Mouse (Mus musculus): ENCODE results near the gene Gm49373.

The Gm49373 gene

GRCm38 (mm10) chr9:21027774-21028290, 45.1 kb downstream of the Gm49373 start:
- DNase-seq (ENCODE audit: low spot score) = no peak

DNA sequence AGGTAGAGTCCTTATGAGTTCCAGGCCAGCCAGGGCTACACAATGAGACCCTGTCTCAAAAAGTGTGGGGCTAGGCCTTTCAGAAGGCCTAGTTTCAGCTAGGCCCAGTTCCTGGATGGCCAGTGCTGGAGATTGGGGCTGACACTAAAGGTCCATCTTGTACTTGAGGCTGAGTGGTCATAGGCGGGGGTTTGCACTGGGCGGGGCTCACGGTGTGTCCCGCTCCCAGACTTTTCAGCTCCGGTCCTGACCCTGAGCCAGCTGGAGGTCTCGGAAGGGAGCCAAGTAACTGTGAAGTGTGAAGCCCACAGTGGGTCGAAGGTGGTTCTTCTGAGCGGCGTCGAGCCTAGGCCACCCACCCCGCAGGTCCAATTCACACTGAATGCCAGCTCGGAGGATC, 46.0 kb downstream of the Gm49373 start:
- DNase-seq (ENCODE audit: low spot score) = no peak

DNA sequence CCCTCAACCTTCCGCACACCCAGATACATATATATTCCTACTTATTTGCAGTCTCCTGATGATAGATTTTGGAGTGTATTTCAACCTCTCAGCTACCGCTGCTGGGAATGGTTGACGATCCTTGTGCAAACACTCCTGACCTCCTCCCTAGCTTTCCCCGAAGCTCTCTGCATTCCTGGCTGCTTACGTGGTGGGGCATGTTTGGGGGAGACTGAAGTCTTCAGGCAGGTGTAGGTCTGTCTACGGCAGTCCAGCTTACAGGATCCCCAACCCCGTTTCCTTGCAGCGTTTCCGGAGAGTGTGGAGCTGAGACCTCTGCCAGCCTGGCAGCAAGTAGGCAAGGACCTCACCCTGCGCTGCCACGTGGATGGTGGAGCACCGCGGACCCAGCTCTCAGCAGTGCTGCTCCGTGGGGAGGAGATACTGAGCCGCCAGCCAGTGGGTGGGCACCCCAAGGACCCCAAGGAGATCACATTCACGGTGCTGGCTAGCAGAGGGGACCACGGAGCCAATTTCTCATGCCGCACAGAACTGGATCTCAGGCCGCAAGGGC, 47.6 kb downstream of the Gm49373 start:
- DNase-seq (ENCODE audit: low spot score) = no peak

DNA sequence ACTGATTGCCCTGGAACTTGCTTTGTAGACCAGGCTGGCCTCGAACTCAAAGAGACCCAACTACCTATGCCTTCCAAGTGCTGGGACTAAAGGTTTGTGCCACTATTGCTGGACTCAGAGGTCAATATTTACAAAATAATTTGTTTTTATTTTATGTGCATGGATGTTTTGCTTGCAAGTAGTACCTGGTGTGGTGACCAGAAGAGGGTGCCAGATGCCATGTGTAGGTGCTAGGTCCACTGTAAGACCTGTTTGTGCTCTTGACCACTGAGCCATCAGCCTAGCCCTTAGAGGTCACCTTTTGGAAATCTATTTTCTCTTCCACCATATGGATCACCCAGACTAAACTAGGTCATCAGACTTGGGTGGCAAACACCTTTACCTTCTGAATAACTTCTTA, 50.2 kb downstream of the Gm49373 start:
- DNase-seq (ENCODE audit: low spot score) = no peak

DNA sequence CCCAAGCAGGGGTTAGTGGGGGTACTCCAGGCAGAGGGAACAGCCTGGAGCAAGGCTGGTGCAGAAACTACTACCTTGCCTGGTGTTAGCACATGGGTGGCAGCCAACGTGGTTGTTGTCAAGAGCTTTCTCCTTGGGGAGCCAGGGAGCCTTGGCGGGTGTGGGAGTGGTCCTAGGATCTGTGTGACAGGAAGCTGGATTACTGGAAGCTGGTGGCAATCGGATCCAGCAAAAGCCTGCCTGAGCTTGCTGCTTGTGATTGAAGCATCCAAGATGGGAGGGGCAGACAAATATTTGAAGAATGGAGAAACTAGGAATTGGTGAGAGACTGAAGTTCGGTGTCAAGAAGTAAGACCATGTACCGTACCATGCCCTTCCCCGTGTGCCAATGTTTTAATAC, 50.6 kb downstream of the Gm49373 start:
- DNase-seq (ENCODE audit: low spot score) = no peak

DNA sequence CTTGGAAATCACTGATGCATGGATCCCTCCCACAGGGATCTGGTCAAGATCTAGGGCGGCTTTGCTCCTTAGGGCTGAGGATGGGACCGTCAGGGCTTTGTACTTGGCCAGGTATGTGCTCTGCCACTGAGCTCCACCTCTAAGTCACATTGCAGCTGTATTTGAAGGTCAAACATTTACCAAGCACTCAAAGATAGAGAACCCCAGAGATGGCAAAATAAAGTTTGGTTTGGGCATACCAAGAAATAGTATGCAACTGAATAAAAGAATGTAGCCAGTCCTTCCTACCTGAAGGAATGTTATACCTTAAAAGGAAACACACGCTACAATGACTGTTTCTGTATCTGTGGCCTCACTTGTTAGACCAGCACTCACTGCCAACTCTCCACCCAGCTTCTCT, 51.5 kb downstream of the Gm49373 start:
- DNase-seq (ENCODE audit: low spot score) = no peak

- no peak for DNase-seq (ENCODE audit: low spot score)
Measured at GRCm38 (mm10) chr9:21018600-21018999, 54.3 kb downstream of the Gm49373 start.

DNA sequence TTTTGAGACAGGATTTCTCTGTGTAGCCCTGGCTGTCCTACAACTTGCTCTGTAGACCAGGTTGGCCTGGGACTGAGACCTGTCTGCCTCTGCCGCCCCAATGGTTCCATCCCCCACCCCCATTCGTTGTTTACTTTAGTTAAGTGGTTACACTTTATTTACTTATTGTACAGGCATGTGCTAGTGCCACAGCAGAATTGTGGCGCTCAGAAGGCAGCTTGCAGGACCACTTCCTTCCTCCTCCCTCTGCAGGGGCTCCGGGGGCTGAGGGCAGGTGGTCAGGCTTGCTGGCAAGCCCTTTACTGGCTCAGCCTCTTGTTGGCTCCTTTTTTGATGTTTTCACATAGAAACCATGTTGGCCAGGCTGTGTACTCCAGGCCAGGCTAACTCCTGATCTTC, 55.7 kb downstream of the Gm49373 start:
- DNase-seq (ENCODE audit: low spot score) = no peak

DNA sequence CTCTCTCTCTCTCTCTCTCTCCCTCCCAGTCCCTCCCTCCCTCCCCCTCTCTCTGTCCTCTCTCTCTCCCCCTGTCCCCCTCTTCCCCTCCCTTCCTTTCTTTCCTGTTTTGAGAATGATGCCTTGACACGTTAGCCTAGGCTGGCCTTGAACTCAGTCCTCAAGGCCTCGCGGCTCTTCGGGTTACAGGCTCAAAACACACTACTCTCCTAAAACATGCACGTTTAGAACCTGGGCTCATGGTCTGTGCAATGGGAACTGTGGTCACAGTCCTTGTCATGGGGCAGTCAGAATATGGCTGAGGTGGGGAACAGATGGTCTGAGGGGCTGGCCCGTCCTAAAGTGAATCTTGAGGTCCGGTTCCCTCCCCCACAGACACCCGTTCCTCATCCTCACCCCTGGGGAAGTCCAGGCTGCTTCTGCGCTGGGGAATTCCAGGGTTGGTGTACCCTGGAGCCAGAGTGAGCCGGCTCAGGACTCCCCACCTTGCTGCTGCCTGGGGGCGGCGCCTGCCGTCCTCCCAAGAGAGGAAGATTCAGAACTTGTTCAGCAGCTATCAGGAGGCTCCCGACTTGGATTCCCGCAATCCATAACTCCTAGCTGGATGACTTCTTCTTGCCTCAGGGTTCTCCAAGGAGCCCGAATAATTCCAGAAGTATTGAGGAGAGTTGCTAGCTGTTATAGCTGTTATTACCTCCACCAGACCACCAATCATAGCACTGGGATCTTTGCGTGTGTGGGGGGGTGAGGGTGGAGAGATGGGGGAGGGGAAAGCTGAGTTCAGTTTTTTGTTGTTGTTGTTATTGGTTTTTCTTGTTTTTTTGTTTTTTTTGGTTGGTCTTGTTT, 56.3 kb downstream of the Gm49373 start:
- DNase-seq (ENCODE audit: low spot score) = no peak

GRCm38 (mm10) chr9:21015571-21016130, 57.2 kb downstream of the Gm49373 start, which contains the start of gene Icam1:
Gene Icam1 (plus strand): TSS chr9:21015985.
- DNase-seq (ENCODE audit: low spot score) = peak; percentile 58

GRCm38 (mm10) chr9:21014691-21015570, 58.0 kb downstream of the Gm49373 start:
- no peak for DNase-seq (ENCODE audit: low spot score)

Data from ovary, postnatal 14 days (tissue).